Mouse (Mus musculus) kidney, adult 2 months (tissue): ENCODE data around the gene Col6a1.

ENCODE experiments used
- CTCF ChIP-seq: fragments of 200-500 bp; conservative IDR thresholded peaks from 2 replicates; pipeline ENCODE4 v1.5.1; 2011; ENCODE audit warnings: low read depth, mild to moderate bottlenecking, control low read depth, low read length, moderate library complexity, mixed read lengths; ENCODE audit not compliant: insufficient read depth, insufficient read length
- POLR2A ChIP-seq: fragments of 200-500 bp; IDR thresholded peaks from one replicate; pipeline ENCODE4 v1.6.1; 2011; ENCODE audit warnings: low read depth, low read length, control low read depth

DNA sequence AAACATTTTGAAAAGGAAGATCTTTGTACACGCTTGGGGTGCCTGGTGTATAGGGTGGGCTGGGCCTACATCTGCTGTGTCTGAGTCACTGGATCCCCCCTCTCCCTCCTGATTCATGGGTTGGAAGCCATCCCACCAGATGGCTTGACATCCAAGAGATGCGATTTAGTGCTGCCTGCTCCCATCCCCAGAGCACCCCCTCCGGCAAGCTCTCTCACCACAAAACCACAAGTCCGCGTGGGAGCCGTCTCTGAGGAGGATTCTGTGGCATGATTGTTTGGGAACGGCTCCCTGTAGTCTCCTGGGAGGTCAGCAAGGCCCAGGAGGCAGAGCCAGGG lies 57.1 kb downstream of the Col6a1 start:
- no peak for TF ChIP-seq CTCF
- no peak for TF ChIP-seq POLR2A
